Mouse (Mus musculus) MEL (cell line): Measurements from ENCODE around the gene Aff2.

Source experiments
- CTCF ChIP-seq, 3 experiments: IDR thresholded peaks in 2 of 3; conservative IDR thresholded peaks in 1 of 3; 2 replicates each; pipeline ENCODE4 v1.5.1; 2011 to 2012; ENCODE audit warnings: low read length in 3 of 3, low read depth in 2 of 3, mild to moderate bottlenecking in 2 of 3, improper control_type of control experiment in 1 of 3, inconsistent platforms in 1 of 3, mixed read lengths in 1 of 3, moderate library complexity in 1 of 3; ENCODE audit not compliant: control insufficient read depth in 1 of 3, insufficient read depth in 1 of 3, poor library complexity in 1 of 3, severe bottlenecking in 1 of 3
- EP300 ChIP-seq, 2 experiments: IDR thresholded peaks; 2 replicates each; pipeline ENCODE4 v1.6.1; 2011; ENCODE audit warnings: improper control_type of control experiment in 2 of 2, low read length in 2 of 2, low read depth in 1 of 2, mild to moderate bottlenecking in 1 of 2
- SIN3A ChIP-seq: IDR thresholded peaks from 2 replicates; pipeline ENCODE4 v1.6.1; 2012; ENCODE audit warnings: low read length, improper control_type of control experiment, inconsistent platforms

DNA sequence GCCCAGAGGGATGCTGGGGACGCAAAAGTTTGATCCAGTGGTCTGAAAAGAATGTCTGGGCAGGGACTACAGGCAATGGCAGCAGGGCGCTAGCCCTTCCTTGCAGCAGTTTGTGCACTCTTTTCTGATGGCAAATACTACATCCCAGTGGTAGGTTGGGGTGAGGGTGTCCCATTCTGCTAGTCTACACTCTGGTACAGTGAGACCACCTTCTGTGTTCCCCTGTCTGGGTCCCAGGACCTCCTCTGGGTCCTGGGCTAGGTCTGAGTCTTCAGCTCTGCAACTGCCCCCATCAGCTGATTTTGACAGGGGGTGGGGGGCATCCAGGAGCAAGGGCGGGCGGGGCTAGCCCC, 233 bp upstream of the Aff2 start:
- TF ChIP-seq EP300 (IDR thresholded peaks at IDR 0.05; ENCODE audit: low read depth in 1 of 2, low read length in 2 of 2) (no peak), SIN3A (no peak), CTCF (IDR thresholded peaks at IDR 0.05 in 2 of 3, conservative IDR thresholded peaks at IDR 0.05 in 1 of 3; ENCODE audit: control insufficient read depth in 1 of 3, insufficient read depth in 1 of 3, low read depth in 2 of 3, low read length in 3 of 3, poor library complexity in 1 of 3, severe bottlenecking in 1 of 3) (no peak)
